Mouse (Mus musculus): ENCODE measurements at regions not wholly inside any gene's neighbourhood (a gene's known extent, or its start where the extent isn't known, plus 50 kb on each side); places are given as distances from the start of the nearest gene placed in this dataset.

DNA sequence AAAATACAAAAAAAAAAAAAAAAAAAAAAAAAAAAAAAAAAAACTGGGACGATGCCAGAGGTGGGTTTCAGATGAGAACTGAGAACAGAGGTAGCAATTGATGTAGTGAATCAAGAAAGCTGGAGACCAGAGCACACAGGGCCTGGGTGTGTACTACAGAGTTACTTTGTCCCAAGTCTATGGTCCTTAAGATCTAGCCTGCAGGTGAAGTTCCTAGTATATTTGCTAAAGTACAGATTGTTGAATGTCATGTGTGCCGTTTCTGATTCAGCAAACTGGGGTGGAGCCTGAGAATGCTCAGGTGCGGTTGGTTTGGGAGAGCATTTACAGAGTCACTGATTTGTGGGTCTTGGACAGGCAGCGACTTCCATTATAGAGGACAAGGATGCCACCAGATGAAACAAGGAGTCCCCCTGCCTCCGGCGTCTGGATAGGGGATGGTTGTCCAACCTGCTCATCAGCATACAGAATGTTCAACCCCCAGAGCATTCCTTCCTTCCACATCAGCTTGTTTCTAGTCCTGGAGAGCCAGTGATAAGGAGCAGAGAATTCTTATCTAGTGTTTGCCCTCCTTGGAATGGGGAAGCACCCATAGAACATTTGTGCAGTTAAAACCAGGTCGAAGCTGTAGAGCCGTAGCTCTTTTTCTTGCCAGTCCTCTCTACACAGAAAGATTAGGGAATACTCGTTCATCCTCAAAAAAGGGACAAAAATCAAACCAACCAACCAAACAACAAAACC is 122.5 kb upstream of the Ttc29 start:
- H3K4me1 ChIP-seq (replicated peaks): no peaks in the 10 kb centered on the region
- ATAC-seq (ENCODE audit: low FRiP score, low read depth): no peak
- H3K4me2 ChIP-seq: no peak overlapping the region
- no peak overlapping the region for H3K27ac ChIP-seq (replicated peaks)
- no peak overlapping the region for H3K4me3 ChIP-seq
- no peak overlapping the region for H3K9ac ChIP-seq
- no peaks in the 10 kb centered on the region for H3K9me3 ChIP-seq
- H3K36me3 ChIP-seq: no peaks in the 10 kb centered on the region
- 89% methylated on average over 9 of the region's 9 CpGs for WGBS
- H3K27me3 ChIP-seq: no peaks in the 10 kb centered on the region

DNA sequence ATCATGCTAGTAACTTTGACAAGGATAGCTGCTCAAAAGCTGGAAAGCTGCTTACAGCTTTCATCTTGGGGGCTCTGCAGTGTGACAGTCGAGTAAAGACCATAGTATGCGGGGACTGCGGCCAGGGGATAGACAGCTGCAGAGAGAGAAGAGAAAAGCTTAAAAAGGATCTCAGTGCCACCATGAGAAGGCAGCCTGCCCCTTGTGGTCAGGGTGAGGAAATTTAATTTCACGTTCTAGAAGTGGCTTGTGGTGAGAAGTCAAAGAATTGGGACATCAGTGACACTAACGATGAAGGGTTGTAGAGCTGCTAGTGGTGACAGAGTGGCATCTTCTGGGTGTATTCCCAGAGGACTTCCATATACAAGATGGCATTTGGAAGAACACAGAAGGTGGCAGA is 116.7 kb upstream of the Ttc29 start:
- H3K9ac ChIP-seq: no peak overlapping the region
- WGBS: 72% methylated on average over 5 of the region's 5 CpGs
- no peaks in the 10 kb centered on the region for H3K9me3 ChIP-seq

DNA sequence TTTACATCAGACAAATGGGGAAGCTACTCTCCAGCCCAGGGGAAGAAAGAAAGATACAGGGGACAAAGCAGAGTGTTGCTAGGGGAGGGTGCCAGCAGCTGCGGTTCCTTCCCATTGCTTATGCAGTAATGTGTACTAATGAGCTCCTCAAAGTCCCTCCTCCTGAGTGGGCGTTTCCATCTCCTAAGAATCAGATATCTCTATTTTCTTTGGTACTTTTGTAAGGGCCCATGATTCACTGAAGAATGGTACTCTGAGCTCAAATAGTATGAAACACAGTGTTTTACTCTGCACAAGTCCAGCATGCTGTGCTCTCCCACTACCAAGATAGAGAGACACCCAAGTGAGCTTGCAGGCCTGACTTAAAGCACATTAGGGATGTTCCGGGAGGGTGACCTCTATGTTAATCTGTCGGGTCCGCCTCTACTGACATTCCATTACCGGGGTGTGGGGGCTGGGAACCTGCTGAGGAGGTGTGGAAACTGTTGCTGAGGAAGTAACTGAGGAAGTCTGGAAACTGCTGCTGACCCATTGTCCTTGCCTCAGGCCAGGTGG is 114.8 kb upstream of the Ttc29 start:
- Histone ChIP-seq H3K4me2 (no peak overlapping the region), H3K27ac (replicated peaks) (peak overlapping the region; percentile 56), H3K9ac (no peak overlapping the region), H3K9me3 (no peaks in the 10 kb centered on the region), H3K4me3 (no peak overlapping the region), H3K36me3 (no peaks in the 10 kb centered on the region), H3K27me3 (no peaks in the 10 kb centered on the region), H3K4me1 (replicated peaks) (no peaks in the 10 kb centered on the region; the same call in 1 of the 2 replicates)
- ATAC-seq (ENCODE audit: low FRiP score, low read depth): peak; percentile 63; the same call in 1 of the 2 replicates
- WGBS: 11% methylated on average over 6 of the region's 6 CpGs

More for the DNA sequence above, 116.7 kb upstream of the Ttc29 start:
- Histone ChIP-seq H3K27me3 (no peaks in the 10 kb centered on the region), H3K4me3 (no peak overlapping the region), H3K36me3 (no peaks in the 10 kb centered on the region), H3K27ac (replicated peaks) (no peak overlapping the region), H3K4me1 (replicated peaks) (no peaks in the 10 kb centered on the region; the same call in 1 of the 2 replicates), H3K4me2 (no peak overlapping the region)
- ATAC-seq (ENCODE audit: low FRiP score, low read depth): no peak

DNA sequence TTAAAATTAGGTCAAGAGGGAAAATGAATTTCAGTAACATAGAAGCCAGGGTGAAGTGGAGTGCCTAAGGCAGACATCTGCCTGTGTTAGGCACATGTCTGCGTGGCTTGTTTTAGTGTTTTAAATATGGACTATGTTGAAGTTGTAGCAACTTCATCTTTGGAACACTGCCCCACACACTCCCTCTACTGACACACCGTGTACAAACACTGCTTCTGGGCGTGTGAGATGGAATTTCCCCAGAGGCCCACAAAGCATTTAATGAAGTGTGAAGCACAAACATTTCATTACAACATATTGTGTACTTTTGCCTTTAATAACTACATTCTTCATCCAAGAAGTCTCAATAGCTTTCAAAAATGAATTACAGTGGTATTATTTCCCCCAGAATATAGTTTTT is 114.0 kb upstream of the Ttc29 start:
- no peaks in the 10 kb centered on the region for H3K9me3 ChIP-seq
- ATAC-seq (ENCODE audit: low FRiP score, low read depth): no peak
- H3K4me3 ChIP-seq: no peak overlapping the region
- H3K9ac ChIP-seq: no peak overlapping the region
- H3K4me1 ChIP-seq (replicated peaks): no peaks in the 10 kb centered on the region; the same call in 1 of the 2 replicates
- WGBS: 50% methylated on average over 3 of the region's 3 CpGs
- H3K36me3 ChIP-seq: no peaks in the 10 kb centered on the region
- no peak overlapping the region for H3K4me2 ChIP-seq
- no peaks in the 10 kb centered on the region for H3K27me3 ChIP-seq
- H3K27ac ChIP-seq (replicated peaks): no peak overlapping the region

DNA sequence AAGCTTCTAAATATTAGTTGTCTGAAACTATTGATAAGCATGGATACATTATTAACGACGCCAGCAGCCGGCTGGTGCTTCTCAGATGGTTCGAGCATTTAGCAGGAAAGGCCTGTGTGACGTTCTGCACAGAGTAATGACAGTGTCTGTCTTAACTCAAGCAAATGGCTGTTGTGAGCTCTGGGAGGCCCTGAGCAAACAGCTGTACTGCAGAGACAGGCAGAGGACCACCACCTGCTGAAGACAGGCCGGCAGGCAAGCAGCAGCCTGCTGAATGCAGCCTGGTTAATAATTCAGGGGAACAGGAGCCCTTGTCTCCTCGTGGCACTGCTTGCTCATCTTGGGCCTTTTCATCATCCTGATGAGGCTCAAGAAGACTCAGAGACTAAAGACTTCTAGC is 105.8 kb upstream of the Ttc29 start:
- Histone ChIP-seq H3K36me3 (no peaks in the 10 kb centered on the region), H3K4me2 (no peak overlapping the region), H3K4me3 (no peak overlapping the region), H3K4me1 (replicated peaks) (no peaks in the 10 kb centered on the region), H3K9ac (no peak overlapping the region), H3K27me3 (peaks cover 2% of the 10 kb centered on the region; the same call in 1 of the 2 replicates), H3K27ac (replicated peaks) (no peak overlapping the region), H3K9me3 (no peaks in the 10 kb centered on the region)
- ATAC-seq (ENCODE audit: low FRiP score, low read depth): no peak
- 61% methylated on average over 7 of the region's 7 CpGs for WGBS

DNA sequence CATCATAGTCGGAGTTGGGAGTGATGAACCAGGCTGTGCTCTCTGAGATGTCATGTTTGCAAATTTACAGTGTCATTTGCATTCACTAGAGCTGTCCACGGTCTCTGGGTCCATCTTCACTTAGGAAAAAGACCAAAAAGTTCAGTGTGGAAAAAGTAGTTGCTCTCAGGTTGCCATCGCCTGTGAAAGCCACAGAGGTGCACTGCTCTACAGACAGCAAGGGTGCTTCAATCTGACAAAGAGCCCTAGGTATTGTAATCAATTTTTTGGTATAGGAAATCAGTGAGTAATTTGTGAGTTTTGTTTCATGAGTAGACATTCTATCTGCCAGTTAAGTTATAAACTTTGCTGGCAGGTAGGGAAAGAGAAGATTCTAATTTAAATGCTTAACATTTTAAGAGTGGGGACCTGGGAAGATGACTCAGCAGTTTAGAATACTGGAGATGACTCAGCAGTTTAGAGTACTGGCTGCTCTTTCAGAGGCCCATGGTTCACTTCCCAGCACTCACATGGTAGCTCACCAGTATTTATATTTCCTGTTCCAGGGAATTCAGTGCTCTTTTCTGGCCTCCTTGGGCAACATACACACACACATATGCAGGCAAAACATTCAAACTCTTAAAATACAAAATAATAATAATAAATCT is 103.0 kb upstream of the Ttc29 start:
- Histone ChIP-seq H3K9ac (no peak overlapping the region), H3K36me3 (no peaks in the 10 kb centered on the region)
- no peak for ATAC-seq (ENCODE audit: low FRiP score, low read depth)

DNA sequence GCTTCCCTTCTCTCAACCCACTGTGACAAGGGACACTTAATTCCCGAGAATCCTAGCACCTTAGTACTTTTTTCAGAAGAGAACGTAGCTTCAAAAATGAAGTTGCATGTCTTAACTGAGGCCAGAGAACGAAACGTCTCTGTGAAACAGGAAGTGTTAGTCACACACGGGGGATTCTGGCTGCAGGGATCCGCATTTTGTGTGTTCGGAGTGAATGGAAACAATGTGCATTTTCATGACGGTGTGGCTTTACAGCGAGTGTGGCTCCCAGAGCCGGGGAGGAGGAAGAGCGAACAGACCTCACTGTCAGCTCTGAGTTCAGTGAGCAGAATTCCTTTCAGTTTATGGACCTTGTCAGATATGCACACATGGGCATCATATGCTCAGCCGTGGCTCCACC is 100.0 kb upstream of the Ttc29 start:
- H3K27me3 ChIP-seq: no peaks in the 10 kb centered on the region; the same call in 1 of the 2 replicates

More for the DNA sequence above, 103.0 kb upstream of the Ttc29 start:
- 91% methylated on average over 3 of the region's 3 CpGs for WGBS
- Histone ChIP-seq H3K4me1 (replicated peaks) (0 out of 2 replicates have a peak, but pooled peaks cover 4% of the 10 kb centered on the region), H3K27me3 (peaks cover 2% of the 10 kb centered on the region; the same call in 1 of the 2 replicates), H3K27ac (replicated peaks) (no peak overlapping the region), H3K4me2 (no peak overlapping the region), H3K9me3 (no peaks in the 10 kb centered on the region), H3K4me3 (no peak overlapping the region)

DNA sequence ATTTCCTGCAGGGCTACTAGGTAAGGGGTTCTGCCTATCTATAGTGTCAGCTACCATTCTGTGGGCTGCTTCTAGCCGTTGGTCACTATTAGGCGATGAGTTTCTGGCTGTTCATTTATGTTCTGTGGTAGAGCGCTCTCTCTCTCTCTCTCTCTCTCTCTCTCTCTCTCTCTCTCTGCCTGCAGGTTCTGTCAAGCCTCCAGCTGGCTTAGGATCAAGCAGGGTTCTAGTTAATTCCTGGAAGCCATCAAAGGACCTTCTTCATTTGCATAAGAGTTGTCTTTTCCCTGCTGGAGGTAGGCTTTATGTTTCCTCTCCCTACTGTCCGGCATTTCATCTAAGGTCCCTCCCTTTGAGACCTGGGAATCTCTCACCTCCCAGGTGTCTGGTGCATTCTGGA is 98.6 kb upstream of the Ttc29 start:
- no peaks in the 10 kb centered on the region for H3K27me3 ChIP-seq
- ATAC-seq (ENCODE audit: low FRiP score, low read depth): no peak
- H3K9me3 ChIP-seq: no peaks in the 10 kb centered on the region
- 27% methylated on average over 4 of the region's 4 CpGs for WGBS
- H3K4me2 ChIP-seq: no peak overlapping the region
- H3K9ac ChIP-seq: no peak overlapping the region
- no peaks in the 10 kb centered on the region for H3K36me3 ChIP-seq
- H3K4me1 ChIP-seq (replicated peaks): 0 out of 2 replicates have a peak, but pooled peaks cover 4% of the 10 kb centered on the region
- no peak overlapping the region for H3K27ac ChIP-seq (replicated peaks)
- no peak overlapping the region for H3K4me3 ChIP-seq

More for the DNA sequence above, 100.0 kb upstream of the Ttc29 start:
- Histone ChIP-seq H3K27ac (replicated peaks) (no peak overlapping the region), H3K9ac (no peak overlapping the region), H3K4me2 (no peak overlapping the region), H3K4me3 (no peak overlapping the region), H3K9me3 (no peaks in the 10 kb centered on the region), H3K36me3 (no peaks in the 10 kb centered on the region), H3K4me1 (replicated peaks) (0 out of 2 replicates have a peak, but pooled peaks cover 4% of the 10 kb centered on the region)
- ATAC-seq (ENCODE audit: low FRiP score, low read depth): no peak
- 51% methylated on average over 12 of the region's 12 CpGs for WGBS

DNA sequence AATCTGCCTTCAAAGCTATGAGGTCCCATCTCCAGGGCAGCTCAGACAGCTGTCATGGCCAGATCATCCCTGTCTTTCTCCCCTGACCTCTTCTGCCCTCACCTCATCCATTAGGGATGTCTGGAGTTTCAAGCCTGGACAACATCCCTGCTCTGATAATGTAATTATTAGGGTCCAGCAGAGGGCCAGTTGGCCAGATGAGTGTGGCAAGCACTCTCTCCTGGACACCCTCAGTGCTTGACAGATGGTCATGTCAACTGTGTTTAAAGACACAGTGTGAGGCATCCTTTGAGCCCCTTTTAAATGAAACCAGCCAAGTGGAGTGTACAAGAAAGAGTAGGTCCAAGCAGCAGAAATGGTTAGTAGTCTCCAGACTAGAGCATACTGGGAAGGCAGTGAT is 95.9 kb upstream of the Ttc29 start:
- Histone ChIP-seq H3K9me3 (no peaks in the 10 kb centered on the region), H3K36me3 (no peaks in the 10 kb centered on the region), H3K27ac (replicated peaks) (no peak overlapping the region), H3K4me1 (replicated peaks) (0 out of 2 replicates have a peak, but pooled peaks cover 4% of the 10 kb centered on the region), H3K9ac (no peak overlapping the region), H3K4me2 (no peak overlapping the region), H3K27me3 (no peaks in the 10 kb centered on the region), H3K4me3 (no peak overlapping the region)
- ATAC-seq (ENCODE audit: low FRiP score, low read depth): no peak

DNA sequence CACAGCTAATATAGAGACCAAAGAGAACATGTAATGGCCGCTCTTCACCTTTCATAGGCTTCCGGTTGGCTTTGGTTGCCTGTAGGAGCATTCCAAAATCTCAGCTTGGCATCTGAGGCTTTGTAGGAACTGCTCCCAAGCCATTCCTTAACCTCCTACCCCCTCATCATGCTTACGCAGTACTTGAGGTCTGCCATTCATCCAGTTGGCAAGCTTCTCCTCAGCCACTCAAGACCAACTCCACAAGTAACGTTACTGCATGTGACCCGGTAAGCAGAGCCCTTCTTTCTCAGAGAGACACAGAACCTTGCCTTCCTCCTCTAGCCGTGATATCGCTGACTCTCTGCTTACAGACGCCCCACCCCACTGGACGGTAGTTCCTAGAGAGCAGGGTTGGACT is 94.6 kb upstream of the Ttc29 start:
- 92% methylated on average over 9 of the region's 9 CpGs for WGBS
- H3K4me3 ChIP-seq: no peak overlapping the region
- no peak overlapping the region for H3K9ac ChIP-seq
- no peaks in the 10 kb centered on the region for H3K27me3 ChIP-seq
- H3K9me3 ChIP-seq: no peaks in the 10 kb centered on the region
- H3K36me3 ChIP-seq: no peaks in the 10 kb centered on the region
- 0 out of 2 replicates have a peak, but pooled peaks cover 4% of the 10 kb centered on the region for H3K4me1 ChIP-seq (replicated peaks)
- no peak for ATAC-seq (ENCODE audit: low FRiP score, low read depth)
- no peak overlapping the region for H3K4me2 ChIP-seq
- no peak overlapping the region for H3K27ac ChIP-seq (replicated peaks)

DNA sequence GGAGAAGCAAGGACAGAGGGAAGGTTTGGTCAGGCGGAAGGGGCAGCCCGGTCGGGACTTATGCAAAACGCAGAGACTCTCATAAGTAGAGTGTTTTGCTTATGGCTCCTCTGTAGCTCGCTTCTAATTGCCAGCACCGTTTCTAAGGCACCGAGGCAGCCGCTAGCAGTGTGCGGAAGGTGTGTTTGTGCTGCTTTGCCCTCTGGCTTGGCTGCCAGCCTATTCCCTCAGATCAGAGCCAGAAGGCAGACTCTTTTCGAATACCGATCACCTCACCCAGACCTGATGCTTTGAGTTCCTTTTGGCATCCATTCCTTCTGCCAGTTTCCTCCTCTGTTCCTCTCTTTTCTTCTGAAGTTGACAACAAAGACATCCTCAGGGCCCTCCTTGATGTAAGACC is 93.4 kb upstream of the Ttc29 start:
- 41% methylated on average over 11 of the region's 11 CpGs for WGBS

DNA sequence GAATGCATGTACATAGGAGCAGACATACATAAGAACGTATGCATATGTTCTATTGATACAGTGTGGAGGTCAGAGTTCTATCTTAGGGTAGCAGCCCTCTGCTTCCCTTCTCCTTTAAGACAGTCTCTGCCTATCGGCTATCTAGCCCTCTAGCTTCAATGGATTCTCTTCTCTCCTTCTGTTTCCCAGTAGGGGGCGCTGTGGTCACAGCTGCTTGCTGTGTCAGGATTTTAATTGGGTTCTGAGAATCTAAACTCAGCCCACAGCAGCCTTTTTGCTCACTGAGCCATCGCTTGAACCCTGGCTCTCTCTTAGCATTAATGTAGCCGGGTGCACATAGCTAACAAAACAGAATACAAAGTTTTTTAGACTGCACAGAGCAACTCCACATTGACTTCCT is 88.8 kb upstream of the Ttc29 start:
- H3K36me3 ChIP-seq: no peaks in the 10 kb centered on the region
- no peak overlapping the region for H3K4me3 ChIP-seq
- H3K27me3 ChIP-seq: no peaks in the 10 kb centered on the region
- 55% methylated on average over 5 of the region's 5 CpGs for WGBS
- no peaks in the 10 kb centered on the region for H3K4me1 ChIP-seq (replicated peaks)
- no peak overlapping the region for H3K4me2 ChIP-seq
- H3K27ac ChIP-seq (replicated peaks): no peak overlapping the region
- H3K9me3 ChIP-seq: no peaks in the 10 kb centered on the region
- H3K9ac ChIP-seq: no peak overlapping the region
- no peak for ATAC-seq (ENCODE audit: low FRiP score, low read depth)

More for the DNA sequence above, 93.4 kb upstream of the Ttc29 start:
- no peaks in the 10 kb centered on the region for H3K36me3 ChIP-seq
- H3K4me1 ChIP-seq (replicated peaks): no peaks in the 10 kb centered on the region
- no peak overlapping the region for H3K9ac ChIP-seq
- H3K27me3 ChIP-seq: no peaks in the 10 kb centered on the region
- H3K27ac ChIP-seq (replicated peaks): peak overlapping the region; percentile 36; the same call in 1 of the 2 replicates
- no peak overlapping the region for H3K4me2 ChIP-seq
- no peak overlapping the region for H3K4me3 ChIP-seq
- H3K9me3 ChIP-seq: no peaks in the 10 kb centered on the region
- peak; percentile 72; the same call in 1 of the 2 replicates for ATAC-seq (ENCODE audit: low FRiP score, low read depth)
